Mouse (Mus musculus): ENCODE measurements around the gene Psmc3. TPM values are rescaled to one million over a fixed set of nuclear protein-coding genes. Genes with fewer than 3 reads are reported as not detected.
"Not testable (repeated sequence)": the region's sequence is repeated elsewhere in the genome, so short reads cannot be mapped to it uniquely, and the experiment has no call there.

The Psmc3 gene
- polyA plus RNA-seq, 1 experiment, result 79.4 TPM

- TF ChIP-seq POLR2A (IDR thresholded peaks at IDR 0.05; ENCODE audit: low read depth, low read length), result no peak
- no peak for TF ChIP-seq CTCF (IDR thresholded peaks at IDR 0.05; ENCODE audit: extremely low read depth, insufficient read length, insufficient replicate concordance, low read depth, low read length)
- no peaks in the 10 kb centered on the region for H3K36me3 ChIP-seq (ENCODE audit: control insufficient read depth, insufficient read depth, low read length)
- 44% methylated on average over 9 of the region's 9 CpGs for WGBS
- no peak within 1 kb of the TSS for H3K4me3 ChIP-seq (ENCODE audit: low read depth, low read length)
- H3K4me1 ChIP-seq (ENCODE audit: control insufficient read depth, insufficient read depth, insufficient read length, low read length), result no peaks in the 10 kb centered on the region
- no peaks in the 10 kb centered on the region for H3K27me3 ChIP-seq (ENCODE audit: control insufficient read depth, insufficient read depth, low read length)
- no peak within 1 kb of the TSS for H3K27ac ChIP-seq (ENCODE audit: insufficient read depth, low read depth, low read length)
Observed at GRCm38 (mm10) chr2:91035385-91035784, 18.4 kb upstream of the Psmc3 start, which contains the start of gene Rapsn. Gene Rapsn, plus strand, starts transcription at chr2:91035620.

GRCm38 (mm10) chr2:91041786-91042185, 12.0 kb upstream of the Psmc3 start:
- no peak for TF ChIP-seq POLR2A (IDR thresholded peaks at IDR 0.05; ENCODE audit: low read depth, low read length)
- TF ChIP-seq CTCF (IDR thresholded peaks at IDR 0.05; ENCODE audit: extremely low read depth, insufficient read length, insufficient replicate concordance, low read depth, low read length), result no peak
- no peak overlapping the region for H3K27ac ChIP-seq (ENCODE audit: insufficient read depth, low read depth, low read length)
- no peaks in the 10 kb centered on the region for H3K36me3 ChIP-seq (ENCODE audit: control insufficient read depth, insufficient read depth, low read length)
- H3K4me1 ChIP-seq (ENCODE audit: control insufficient read depth, insufficient read depth, insufficient read length, low read length), result 0 out of 2 replicates have a peak, but pooled peaks cover 5% of the 10 kb centered on the region
- H3K27me3 ChIP-seq (ENCODE audit: control insufficient read depth, insufficient read depth, low read length), result no peaks in the 10 kb centered on the region
- WGBS, result 84% methylated on average over 8 of the region's 8 CpGs
- H3K4me3 ChIP-seq (ENCODE audit: low read depth, low read length), result no peak overlapping the region

- 41% methylated on average over 21 of the region's 21 CpGs for WGBS
Observed at GRCm38 (mm10) chr2:91042651-91043398, 11.0 kb upstream of the Psmc3 start.

GRCm38 (mm10) chr2:91044727-91045126, 9.1 kb upstream of the Psmc3 start:
- H3K36me3 ChIP-seq (ENCODE audit: control insufficient read depth, insufficient read depth, low read length), result no peaks in the 10 kb centered on the region
- H3K4me3 ChIP-seq (ENCODE audit: low read depth, low read length), result no peak overlapping the region
- WGBS, result 72% methylated on average over 13 of the region's 13 CpGs
- 0 out of 2 replicates have a peak, but pooled peaks cover 5% of the 10 kb centered on the region for H3K4me1 ChIP-seq (ENCODE audit: control insufficient read depth, insufficient read depth, insufficient read length, low read length)
- H3K27ac ChIP-seq (ENCODE audit: insufficient read depth, low read depth, low read length), result no peak overlapping the region
- H3K27me3 ChIP-seq (ENCODE audit: control insufficient read depth, insufficient read depth, low read length), result no peaks in the 10 kb centered on the region
- TF ChIP-seq POLR2A (IDR thresholded peaks at IDR 0.05; ENCODE audit: low read depth, low read length) (no peak), CTCF (IDR thresholded peaks at IDR 0.05; ENCODE audit: extremely low read depth, insufficient read length, insufficient replicate concordance, low read depth, low read length) (no peak)

More at GRCm38 (mm10) chr2:91042651-91043398, 11.0 kb upstream of the Psmc3 start:
- Histone ChIP-seq H3K36me3 (ENCODE audit: control insufficient read depth, insufficient read depth, low read length) (no peaks in the 10 kb centered on the region), H3K4me3 (ENCODE audit: low read depth, low read length) (peak overlapping the region; percentile 24), H3K27me3 (ENCODE audit: control insufficient read depth, insufficient read depth, low read length) (no peaks in the 10 kb centered on the region), H3K27ac (ENCODE audit: insufficient read depth, low read depth, low read length) (no peak overlapping the region), H3K4me1 (ENCODE audit: control insufficient read depth, insufficient read depth, insufficient read length, low read length) (0 out of 2 replicates have a peak, but pooled peaks cover 5% of the 10 kb centered on the region)
- TF ChIP-seq POLR2A (IDR thresholded peaks at IDR 0.05; ENCODE audit: low read depth, low read length) (no peak), CTCF (IDR thresholded peaks at IDR 0.05; ENCODE audit: extremely low read depth, insufficient read length, insufficient replicate concordance, low read depth, low read length) (no peak)

- not testable (repeated sequence) for H3K4me3 ChIP-seq (ENCODE audit: low read depth, low read length); H3K27me3 ChIP-seq (ENCODE audit: control insufficient read depth, insufficient read depth, low read length); H3K27ac ChIP-seq (ENCODE audit: insufficient read depth, low read depth, low read length); H3K4me1 ChIP-seq (ENCODE audit: control insufficient read depth, insufficient read depth, insufficient read length, low read length); H3K36me3 ChIP-seq (ENCODE audit: control insufficient read depth, insufficient read depth, low read length)
- 90% methylated on average over 1 of the region's 1 CpGs for WGBS
Observed at GRCm38 (mm10) chr2:91045805-91046204, 8.0 kb upstream of the Psmc3 start.

GRCm38 (mm10) chr2:91047359-91047758, 6.5 kb upstream of the Psmc3 start:
- Histone ChIP-seq H3K27me3 (ENCODE audit: control insufficient read depth, insufficient read depth, low read length) (no peaks in the 10 kb centered on the region), H3K36me3 (ENCODE audit: control insufficient read depth, insufficient read depth, low read length) (no peaks in the 10 kb centered on the region), H3K27ac (ENCODE audit: insufficient read depth, low read depth, low read length) (no peak overlapping the region), H3K4me3 (ENCODE audit: low read depth, low read length) (no peak overlapping the region), H3K4me1 (ENCODE audit: control insufficient read depth, insufficient read depth, insufficient read length, low read length) (0 out of 2 replicates have a peak, but pooled peaks cover 5% of the 10 kb centered on the region)
- WGBS, result 54% methylated on average over 9 of the region's 9 CpGs
- TF ChIP-seq CTCF (IDR thresholded peaks at IDR 0.05; ENCODE audit: extremely low read depth, insufficient read length, insufficient replicate concordance, low read depth, low read length) (no peak), POLR2A (IDR thresholded peaks at IDR 0.05; ENCODE audit: low read depth, low read length) (no peak)

- H3K36me3 ChIP-seq (ENCODE audit: control insufficient read depth, insufficient read depth, low read length), result peaks cover 18% of the 10 kb centered on the region
- H3K4me1 ChIP-seq (ENCODE audit: control insufficient read depth, insufficient read depth, insufficient read length, low read length), result no peaks in the 10 kb centered on the region; the same call in 1 of the 2 replicates
- 48% methylated on average over 3 of the region's 3 CpGs for WGBS
- no peak for TF ChIP-seq CTCF (IDR thresholded peaks at IDR 0.05; ENCODE audit: extremely low read depth, insufficient read length, insufficient replicate concordance, low read depth, low read length)
- no peak for TF ChIP-seq POLR2A (IDR thresholded peaks at IDR 0.05; ENCODE audit: low read depth, low read length)
- H3K27me3 ChIP-seq (ENCODE audit: control insufficient read depth, insufficient read depth, low read length), result no peaks in the 10 kb centered on the region
- no peak overlapping the region for H3K4me3 ChIP-seq (ENCODE audit: low read depth, low read length)
- H3K27ac ChIP-seq (ENCODE audit: insufficient read depth, low read depth, low read length), result no peak overlapping the region
Observed at GRCm38 (mm10) chr2:91051917-91052316, 1.9 kb upstream of the Psmc3 start.
